Mouse (Mus musculus) lung, postnatal 0 days (tissue): ENCODE data around the gene Baz1b.

ENCODE experiments used
- CTCF ChIP-seq: IDR thresholded peaks from 2 replicates; pipeline ENCODE4 v1.5.1; 2016; ENCODE audit warnings: antibody characterized with exemption, mild to moderate bottlenecking
- EP300 ChIP-seq: IDR thresholded peaks from 2 replicates; pipeline ENCODE4 v1.6.1; 2016; ENCODE audit warnings: antibody characterized with exemption, mild to moderate bottlenecking, control low read depth

DNA sequence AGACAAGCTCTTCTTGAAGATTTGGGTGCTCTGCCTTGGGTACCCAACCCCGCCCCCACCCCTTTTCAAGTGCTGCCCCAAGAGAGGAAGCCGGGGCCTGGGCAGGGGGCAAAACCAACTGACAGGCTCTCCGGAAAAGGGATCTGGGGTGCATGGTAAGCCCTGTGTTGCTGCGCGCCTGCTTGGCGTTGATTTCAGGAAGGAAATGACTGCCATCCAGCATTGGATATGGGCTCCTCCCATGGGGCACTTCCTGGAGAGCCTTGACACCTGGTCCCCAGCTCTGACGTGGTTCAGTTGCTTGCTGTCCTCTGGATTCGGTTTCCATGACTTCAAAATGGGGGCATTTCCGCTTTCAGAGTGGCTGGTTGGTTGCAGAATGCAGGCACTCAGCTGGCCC lies 77.5 kb downstream of the Baz1b start:
- TF ChIP-seq EP300 (peak; percentile 82), CTCF (no peak)
